Mouse (Mus musculus) cortical plate, adult 2 months (tissue): ENCODE measurements around the gene 1700015G11Rik. TPM values are rescaled to one million over a fixed set of nuclear protein-coding genes. Genes with fewer than 3 reads are reported as not detected.
A peak's percentile ranks its signal among the peaks of the same experiment; 100 is the strongest.

Source experiments
- H3K27ac ChIP-seq: fragments of 200-500 bp; 2 replicates; pipeline ENCODE4 v1.5.1; 2012; ENCODE audit warnings: low read length, control low read depth, inconsistent platforms; ENCODE audit not compliant: insufficient read depth
- H3K4me1 ChIP-seq: fragments of 200-500 bp; 2 replicates; pipeline ENCODE4 v1.6.1; 2011; ENCODE audit warnings: low read length; ENCODE audit not compliant: control insufficient read depth, insufficient read depth
- H3K4me3 ChIP-seq: fragments of 200-500 bp; 2 replicates; pipeline ENCODE4 v1.5.1; 2011; ENCODE audit warnings: mild to moderate bottlenecking, low read length, control low read depth; ENCODE audit not compliant: insufficient read depth
- CTCF ChIP-seq: fragments of 200-500 bp; IDR thresholded peaks from 2 replicates; pipeline ENCODE4 v1.5.1; 2011; ENCODE audit warnings: mild to moderate bottlenecking, control low read depth, low read length; ENCODE audit not compliant: insufficient read depth; ENCODE audit errors: extremely low read depth
- POLR2A ChIP-seq: fragments of 200-500 bp; IDR thresholded peaks from 2 replicates; pipeline ENCODE4 v1.6.1; 2011; ENCODE audit warnings: mild to moderate bottlenecking, low read length, control low read depth; ENCODE audit not compliant: insufficient read depth; ENCODE audit errors: extremely low read depth
- polyA plus RNA-seq: library from polyadenylated mRNA; depleted of rRNA; stranded (reverse); fragments of >200 nt; gene quantifications from 2 replicates; pipeline ENCODE4 v1.2.3, GENCODE M21; 2012

Gene 1700015G11Rik
- polyA plus RNA-seq, 1 experiment, result not detected

DNA sequence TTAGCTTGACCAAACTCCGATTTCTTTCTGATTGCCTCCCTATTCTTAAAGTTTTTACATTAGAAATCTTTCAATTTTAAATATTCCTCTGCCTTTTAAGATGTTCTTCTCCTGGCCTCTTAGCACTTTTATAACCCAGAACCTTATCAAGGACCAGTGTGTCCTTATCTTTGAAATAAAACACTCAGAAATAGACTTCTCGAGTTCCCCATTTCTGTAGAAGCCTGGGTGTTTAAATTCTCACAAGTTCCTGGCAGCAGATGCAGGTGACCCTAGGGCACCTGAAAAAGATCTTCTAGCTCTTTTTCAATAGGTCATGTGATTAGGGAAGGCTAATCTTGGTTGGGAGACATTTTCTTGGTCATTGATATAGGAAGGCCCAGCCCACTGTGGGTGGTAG lies 8.4 kb downstream of the 1700015G11Rik start:
- no peak for TF ChIP-seq CTCF
- TF ChIP-seq POLR2A, result no peak
- Histone ChIP-seq H3K27ac (no peak overlapping the region), H3K4me3 (no peak overlapping the region), H3K4me1 (no peaks in the 10 kb centered on the region; the same call in 1 of the 2 replicates)

DNA sequence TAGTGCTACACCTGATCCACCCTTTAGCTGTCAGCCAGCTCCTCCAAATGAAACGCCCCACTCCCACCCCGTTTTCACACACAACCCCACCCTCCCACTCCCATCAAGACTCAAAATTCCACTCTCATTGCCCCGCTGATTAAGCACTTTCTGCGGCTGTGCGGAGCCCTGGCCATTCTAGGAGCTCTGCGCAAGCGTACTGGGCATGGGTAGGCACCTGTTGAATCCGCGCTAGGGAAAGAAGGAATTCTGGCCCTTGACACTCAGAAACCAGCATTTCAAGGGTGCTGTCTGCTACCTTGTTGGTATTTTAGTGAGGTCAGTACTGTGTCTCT lies 9.3 kb downstream of the 1700015G11Rik start:
- H3K4me3 ChIP-seq, result peak overlapping the region; percentile 49
- no peak overlapping the region for H3K27ac ChIP-seq
- no peaks in the 10 kb centered on the region; the same call in 1 of the 2 replicates for H3K4me1 ChIP-seq
- TF ChIP-seq POLR2A, result no peak
- no peak for TF ChIP-seq CTCF

DNA sequence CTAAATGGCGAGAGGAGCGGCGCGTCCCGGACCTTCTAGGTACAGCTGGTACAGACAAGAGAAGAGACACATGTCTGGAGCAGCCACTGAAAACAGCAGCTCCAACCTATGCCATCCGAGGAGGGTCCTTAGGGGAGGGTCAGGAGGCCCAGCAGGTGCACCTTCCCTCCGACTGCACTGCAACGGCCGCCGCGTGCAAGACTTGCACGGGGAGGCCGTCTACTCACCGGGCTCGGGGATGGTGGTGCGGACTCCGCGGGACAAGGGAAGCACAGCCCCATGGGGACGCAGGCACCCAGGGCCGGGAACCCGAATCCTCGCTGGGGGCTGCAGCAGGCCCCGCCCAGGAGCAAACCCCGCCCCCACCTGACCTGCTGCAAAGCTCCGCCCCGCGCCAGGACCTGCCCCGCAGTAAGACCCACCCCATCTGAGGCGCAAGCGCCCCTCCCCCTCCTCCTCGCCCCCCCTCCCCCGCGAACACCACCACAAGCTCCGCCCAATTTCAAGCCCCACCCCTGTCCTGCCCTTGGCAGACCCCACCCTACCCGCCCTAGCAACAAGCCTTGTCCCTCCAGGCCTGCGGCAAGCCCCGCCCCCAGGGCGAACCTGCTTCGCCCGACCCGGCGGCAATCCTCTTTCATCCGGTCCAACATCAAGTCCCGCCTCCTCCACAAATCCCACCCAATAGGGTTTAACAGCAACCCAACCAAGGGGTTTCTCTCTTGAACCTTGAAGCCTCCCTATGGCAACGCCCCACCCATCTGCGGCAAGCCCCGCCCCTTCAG lies 9.8 kb downstream of the 1700015G11Rik start, which contains the start of gene Svip:
TSS of gene Svip (minus strand) at position 508 of the 785 bp plus-strand sequence.
- H3K27ac ChIP-seq, result peak within 1 kb of the TSS; percentile 37; the same call in 1 of the 2 replicates
- H3K4me3 ChIP-seq, result peak within 1 kb of the TSS; percentile 49
- H3K4me1 ChIP-seq, result no peaks in the 10 kb centered on the region; the same call in 1 of the 2 replicates
- peak; percentile 51; the same call in 1 of the 2 replicates for TF ChIP-seq POLR2A
- no peak for TF ChIP-seq CTCF

DNA sequence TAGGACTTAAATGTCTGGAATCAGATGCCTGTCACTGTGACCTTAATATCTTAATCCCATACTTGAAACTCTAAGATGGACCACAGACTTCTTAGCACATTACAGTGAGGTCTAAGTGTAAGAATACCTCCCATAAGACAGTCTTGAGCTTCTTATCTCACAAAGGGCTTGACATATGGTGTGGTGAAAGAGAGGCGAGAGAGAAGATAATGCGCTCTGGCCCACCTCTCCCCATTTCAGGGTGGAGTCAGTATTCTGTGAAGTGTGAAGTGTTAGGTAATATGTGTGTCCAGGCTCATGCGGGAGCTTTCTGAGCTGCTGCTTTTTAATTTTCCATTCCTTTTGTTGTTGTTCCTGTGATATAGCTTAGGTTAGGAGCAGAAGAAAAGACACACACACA lies 24.5 kb downstream of the 1700015G11Rik start:
- TF ChIP-seq CTCF, result no peak
- no peak for TF ChIP-seq POLR2A
- H3K4me3 ChIP-seq, result no peak overlapping the region
- H3K27ac ChIP-seq, result no peak overlapping the region
- H3K4me1 ChIP-seq, result no peaks in the 10 kb centered on the region

DNA sequence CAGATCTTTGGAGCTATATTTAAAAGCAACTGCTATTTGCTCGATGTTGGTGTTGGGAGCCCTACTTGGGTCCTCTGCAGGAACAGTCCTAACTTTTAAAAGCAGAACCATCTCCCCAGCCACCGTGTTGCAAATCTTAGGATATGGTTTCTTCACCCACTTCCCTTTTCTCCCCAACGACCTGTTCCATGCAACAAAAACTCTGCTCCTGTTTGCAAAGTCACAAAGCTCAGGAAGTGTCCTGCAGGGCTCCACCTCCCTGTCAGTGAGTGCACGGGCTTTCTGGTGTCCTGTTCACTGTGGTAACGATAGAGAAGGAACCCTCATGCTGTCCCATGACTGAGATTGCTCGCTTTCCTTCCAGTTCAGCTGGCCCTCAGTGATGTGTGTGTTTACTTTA lies 28.6 kb downstream of the 1700015G11Rik start:
- Histone ChIP-seq H3K4me3 (no peak overlapping the region), H3K4me1 (peaks cover 5% of the 10 kb centered on the region), H3K27ac (no peak overlapping the region)
- TF ChIP-seq CTCF (no peak), POLR2A (no peak)

DNA sequence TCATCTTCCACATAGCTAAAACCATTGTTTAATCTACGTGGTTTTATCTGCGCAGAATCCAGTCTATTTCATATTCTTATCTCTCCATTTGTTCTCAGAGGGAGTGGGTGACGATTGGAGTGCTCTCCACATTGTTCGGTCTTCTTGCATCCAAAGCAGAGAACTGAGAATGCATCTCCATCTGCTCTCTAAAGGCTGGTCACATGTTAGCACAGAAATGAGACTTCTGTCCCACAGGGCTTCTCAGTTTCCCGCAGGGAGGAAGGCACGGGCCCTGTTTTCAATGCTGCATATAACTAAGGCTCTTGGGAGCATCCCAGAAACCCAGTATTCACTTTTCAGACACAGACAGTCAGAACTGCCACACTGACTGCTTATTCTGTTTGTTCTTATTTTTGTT lies 29.8 kb downstream of the 1700015G11Rik start:
- no peak overlapping the region for H3K27ac ChIP-seq

DNA sequence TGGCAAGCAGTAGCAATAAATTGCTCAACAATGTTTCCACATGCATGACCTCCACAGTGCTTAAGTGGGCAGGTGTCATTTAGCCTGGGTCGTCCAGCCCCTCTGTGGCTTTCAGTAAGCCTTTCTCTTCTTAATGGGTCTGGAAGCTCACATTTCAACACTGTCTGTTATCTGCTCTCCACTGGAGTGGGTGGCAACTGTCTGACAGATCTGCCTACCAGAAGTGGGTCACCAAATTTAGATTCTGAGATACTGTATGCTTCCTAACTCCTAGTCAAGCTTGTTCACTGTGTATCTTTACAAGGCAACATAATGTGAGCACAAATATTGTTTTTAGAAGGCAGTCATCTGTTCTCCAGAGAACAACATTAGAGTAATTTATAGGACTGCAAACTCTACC lies 33.2 kb downstream of the 1700015G11Rik start:
- Histone ChIP-seq H3K4me3 (no peak overlapping the region), H3K27ac (no peak overlapping the region), H3K4me1 (peaks cover 5% of the 10 kb centered on the region)
- no peak for TF ChIP-seq CTCF
- no peak for TF ChIP-seq POLR2A

More for the DNA sequence above, 29.8 kb downstream of the 1700015G11Rik start:
- peaks cover 5% of the 10 kb centered on the region for H3K4me1 ChIP-seq
- no peak overlapping the region for H3K4me3 ChIP-seq
- TF ChIP-seq CTCF (no peak), POLR2A (no peak)

DNA sequence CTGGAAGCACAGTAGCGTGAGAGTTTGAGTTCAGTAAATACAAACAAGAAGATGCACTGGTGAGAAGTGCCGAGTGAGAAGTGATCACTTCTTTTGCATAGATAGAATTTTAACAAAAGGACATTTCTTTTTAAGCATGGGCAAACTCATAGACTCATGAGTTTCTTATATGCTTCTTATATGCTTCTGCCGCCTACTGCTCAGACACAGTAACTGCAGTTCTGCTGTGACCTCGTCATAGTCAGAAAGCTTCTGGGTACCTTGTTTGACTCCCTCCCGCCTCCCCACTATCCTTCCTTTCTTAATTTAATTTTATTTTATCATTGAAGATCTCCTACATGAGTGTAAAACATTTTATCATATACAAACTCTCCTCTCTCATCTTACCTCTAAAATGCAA lies 36.3 kb downstream of the 1700015G11Rik start:
- Histone ChIP-seq H3K27ac (no peak overlapping the region), H3K4me3 (no peak overlapping the region), H3K4me1 (peaks cover 5% of the 10 kb centered on the region)
- TF ChIP-seq POLR2A (no peak), CTCF (peak; percentile 60)

DNA sequence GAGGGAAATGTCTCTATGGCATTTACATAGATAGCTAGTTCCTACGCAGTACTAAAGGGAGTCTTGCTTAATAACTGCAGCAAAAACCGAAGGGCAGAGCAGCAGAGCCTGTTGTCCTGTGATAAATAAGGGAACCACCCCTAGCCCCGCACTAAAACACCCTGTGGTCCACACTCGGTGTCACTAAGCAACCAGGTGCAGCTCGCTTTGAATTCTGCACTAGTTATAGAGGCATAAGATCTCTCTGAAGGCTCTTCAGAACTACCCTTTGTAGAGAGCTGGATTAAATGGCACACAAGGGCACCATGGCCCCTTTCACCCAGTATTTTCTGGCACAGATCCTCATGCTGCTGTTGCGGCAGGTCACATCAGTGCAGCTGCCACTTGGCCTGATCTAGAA lies 40.3 kb downstream of the 1700015G11Rik start:
- no peak overlapping the region for H3K4me3 ChIP-seq
- TF ChIP-seq POLR2A (no peak), CTCF (no peak)
- H3K4me1 ChIP-seq, result no peaks in the 10 kb centered on the region
- H3K27ac ChIP-seq, result no peak overlapping the region

DNA sequence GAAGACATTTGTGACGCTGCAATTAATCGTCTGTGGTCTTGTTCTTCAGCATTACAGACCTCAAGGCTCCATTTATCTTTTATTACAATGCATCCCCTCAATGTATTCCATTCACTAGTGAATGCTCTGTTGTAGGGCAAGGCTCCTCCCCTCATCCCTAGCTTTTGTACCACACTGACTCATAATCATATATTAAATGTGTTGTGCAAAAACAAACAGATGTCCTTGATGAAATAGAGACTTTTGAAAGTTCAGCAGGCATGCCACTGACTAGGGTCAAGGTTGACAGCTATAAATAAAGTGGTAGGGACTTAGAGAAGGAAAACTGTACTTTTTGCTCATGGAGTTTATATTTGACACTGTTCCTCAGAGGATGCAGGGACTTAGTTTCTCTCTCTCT lies 42.0 kb downstream of the 1700015G11Rik start:
- no peaks in the 10 kb centered on the region for H3K4me1 ChIP-seq
- H3K4me3 ChIP-seq, result no peak overlapping the region
- no peak for TF ChIP-seq POLR2A
- no peak for TF ChIP-seq CTCF
- H3K27ac ChIP-seq, result no peak overlapping the region
